Mouse (Mus musculus): ENCODE results near the gene Mrps11.

GRCm38 (mm10) chr7:78737614-78738210, 45.2 kb upstream of the Mrps11 start, which contains the start of gene Ntrk3:
- TF ChIP-seq POLR2A (IDR thresholded peaks at IDR 0.05; ENCODE audit: extremely low read depth, insufficient read depth, low read length), result no peak
- no peak for TF ChIP-seq CTCF (IDR thresholded peaks at IDR 0.05; ENCODE audit: extremely low read depth, insufficient read depth, low read length)
